In genomic region chr4:107013119-107013816, GRCm38 (mm10) we compare ENCODE assay signal across 10 mouse cellular contexts. TPM values are rescaled to one million over a fixed set of nuclear protein-coding genes. Genes with fewer than 3 reads are reported as not detected.
DNase-seq lines count a peak whose midpoint lies in the region; ATAC-seq lines count a peak whose summit lies in the region.
"Had no signal": no experiment of that assay in that cellular context is flagged by ENCODE, and none has a peak within 500 bp of the region (broad histone marks: within the 10 kb centered on the region; RNA-seq: fewer than 3 reads in every experiment).

No protein-coding gene starts in this region.

- no peak overlapping the region for H3K9ac ChIP-seq in kidney, embryonic 16.5 days (replicated peaks; ENCODE audit: low read length)
- no peak overlapping the region for H3K9ac ChIP-seq in embryonic facial prominence, embryonic 11.5 days (replicated peaks; ENCODE audit: low read length)

- 86% methylated on average over 6 of the region's 6 CpGs for WGBS in kidney, embryonic 16.5 days
- WGBS in embryonic facial prominence, embryonic 11.5 days = 51% methylated on average over 6 of the region's 6 CpGs
- WGBS in limb, embryonic 10.5 days = 61% methylated on average over 6 of the region's 6 CpGs

- H3K36me3 ChIP-seq in kidney, embryonic 16.5 days (ENCODE audit: insufficient read depth, low read length) = peaks cover 6% of the 10 kb centered on the region; the same call in 1 of the 2 replicates
- H3K36me3 ChIP-seq in embryonic facial prominence, embryonic 11.5 days (replicated peaks; ENCODE audit: control insufficient read depth, insufficient read depth, low read depth, low read length) = no peaks in the 10 kb centered on the region; the same call in 1 of the 2 replicates
- peaks cover 94% of the 10 kb centered on the region for H3K36me3 ChIP-seq in limb, embryonic 10.5 days

- DNase-seq in kidney, adult 11 months = peak; percentile 71
- DNase-seq in embryonic facial prominence, embryonic 11.5 days (ENCODE audit: low spot score) = peak; percentile 63
- peak; percentile 48 to 52 for DNase-seq in gastrocnemius, postnatal 36 days
- peak; percentile 57 for DNase-seq in limb, embryonic 10.5 days (ENCODE audit: low spot score)
- no peak for DNase-seq in c-Kit-positive CD71-positive TER-119-positive erythroid progenitor cells, embryonic 14.5 days (ENCODE audit: low spot score)
- DNase-seq in frontal cortex, postnatal 36 days (ENCODE audit: low spot score in 2 of 2) = no peak
- DNase-seq: thymus, postnatal 4 days had no signal

- no peaks in the 10 kb centered on the region for H3K27me3 ChIP-seq in kidney, embryonic 16.5 days (ENCODE audit: insufficient read depth, low read length)
- no peaks in the 10 kb centered on the region for H3K27me3 ChIP-seq in embryonic facial prominence, embryonic 11.5 days (ENCODE audit: control insufficient read depth, insufficient read depth, low read length)
- H3K27me3 ChIP-seq in limb, embryonic 10.5 days (ENCODE audit: low read depth, poor library complexity, severe bottlenecking) = no peaks in the 10 kb centered on the region

- no peak overlapping the region for H3K27ac ChIP-seq in kidney, embryonic 16.5 days (ENCODE audit: low read length)
- H3K27ac ChIP-seq in embryonic facial prominence, embryonic 11.5 days (replicated peaks; ENCODE audit: low read depth, low read length) = no peak overlapping the region
- 0 out of 2 replicates have a peak overlapping the region, but pooled peaks have one; percentile 16 for H3K27ac ChIP-seq in limb, embryonic 10.5 days
- H3K27ac ChIP-seq: macrophage had no signal

- ATAC-seq in kidney, embryonic 16.5 days (ENCODE audit: low FRiP score, low TSS enrichment) = no peak
- ATAC-seq in embryonic facial prominence, embryonic 11.5 days (replicated peaks; ENCODE audit: insufficient number of reproducible peaks, low FRiP score, low TSS enrichment, low read depth) = no peak
- ATAC-seq: forebrain, embryonic 14.5 days had no signal

- no peaks in the 10 kb centered on the region for H3K9me3 ChIP-seq in kidney, embryonic 16.5 days (ENCODE audit: low read length)
- H3K9me3 ChIP-seq in embryonic facial prominence, embryonic 11.5 days (replicated peaks; ENCODE audit: control insufficient read depth, low read length) = no peaks in the 10 kb centered on the region
- no peaks in the 10 kb centered on the region for H3K9me3 ChIP-seq in limb, embryonic 10.5 days (replicated peaks)

- H3K4me1 ChIP-seq in kidney, embryonic 16.5 days (ENCODE audit: insufficient read depth, low read length) = peaks cover 26% of the 10 kb centered on the region
- H3K4me1 ChIP-seq in embryonic facial prominence, embryonic 11.5 days (ENCODE audit: control insufficient read depth, insufficient read depth, low read length) = peaks cover 13% of the 10 kb centered on the region
- peaks cover 79% of the 10 kb centered on the region for H3K4me1 ChIP-seq in limb, embryonic 10.5 days

- intact Hi-C loops in gastrocnemius, postnatal 36 days (cut with DNase I) = no loop called here

- H3K4me2 ChIP-seq in kidney, embryonic 16.5 days (replicated peaks; ENCODE audit: low read depth, low read length) = no peak overlapping the region
- no peak overlapping the region for H3K4me2 ChIP-seq in embryonic facial prominence, embryonic 11.5 days (ENCODE audit: low read depth, low read length)

- no peak overlapping the region for H3K4me3 ChIP-seq in kidney, embryonic 16.5 days (ENCODE audit: low read length)
- no peak overlapping the region for H3K4me3 ChIP-seq in embryonic facial prominence, embryonic 11.5 days (ENCODE audit: low read depth, low read length)
- H3K4me3 ChIP-seq in limb, embryonic 10.5 days = no peak overlapping the region

RNA-seq across cellular contexts. Expression of gene Mrpl37, which starts 53.4 kb away (rescaled TPM):
- polyA plus RNA-seq in kidney, embryonic 16.5 days (2015; fragmentation: Nextera tagmentation; extraction: Ambion mirVana) = 120 and 121 TPM in 2 replicates
- polyA plus RNA-seq in embryonic facial prominence, embryonic 11.5 days (2014; fragmentation: Nextera tagmentation; extraction: Ambion mirVana) = 120 and 122 TPM in 2 replicates
- total RNA-seq in gastrocnemius, postnatal 36 days (2021) = 10 to 100 TPM; 89.9 to 90.5 TPM
- 145 and 167 TPM in 2 replicates for polyA plus RNA-seq in limb, embryonic 10.5 days (2016; fragmentation: Nextera tagmentation; extraction: Ambion mirVana)

RNA-seq across cellular contexts. Expression of gene Cyb5rl, which starts 53.5 kb away (rescaled TPM):
- polyA plus RNA-seq in kidney, embryonic 16.5 days (2015; fragmentation: Nextera tagmentation; extraction: Ambion mirVana) = 13.4 and 14.4 TPM in 2 replicates
- polyA plus RNA-seq in embryonic facial prominence, embryonic 11.5 days (2014; fragmentation: Nextera tagmentation; extraction: Ambion mirVana) = 5.5 and 5.6 TPM in 2 replicates
- total RNA-seq in gastrocnemius, postnatal 36 days (2021) = 10 to 100 TPM; 15.3 to 17.7 TPM
- polyA plus RNA-seq in limb, embryonic 10.5 days (2016; fragmentation: Nextera tagmentation; extraction: Ambion mirVana) = 11.7 and 12.6 TPM in 2 replicates

Comparison
In these comparisons a context has a peak if more than half of its experiments do, and no peak if none do; other contexts are left out.
1. DNase-seq: peak in kidney, adult 11 months (single experiment), embryonic facial prominence, embryonic 11.5 days (single experiment), gastrocnemius, postnatal 36 days (2 of 2) and limb, embryonic 10.5 days (single experiment); none in c-Kit-positive CD71-positive TER-119-positive erythroid progenitor cells, embryonic 14.5 days (single experiment) and frontal cortex, postnatal 36 days (0 of 2).